16 mouse cellular contexts compared by ENCODE assay signal in the genomic region with DNA sequence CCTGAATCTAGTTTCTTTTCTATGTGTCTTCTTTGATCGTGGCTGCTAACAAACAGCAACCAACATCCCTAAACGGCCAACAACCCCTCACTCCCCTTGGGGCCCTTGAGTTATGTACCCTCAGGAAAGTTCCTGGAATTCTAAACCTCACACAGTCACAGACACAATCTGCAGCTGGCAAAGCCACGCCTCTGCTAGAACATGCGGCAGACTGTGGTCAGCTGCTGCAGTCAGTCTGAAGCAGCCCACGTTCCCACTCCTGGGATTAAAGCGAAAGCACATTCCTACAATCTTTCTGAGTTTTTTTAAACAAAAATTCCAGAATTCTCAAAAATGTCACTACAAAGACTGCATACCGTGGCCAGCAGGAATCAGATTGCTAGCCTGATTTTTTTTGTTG. TPM values are rescaled to one million over a fixed set of nuclear protein-coding genes. Genes with fewer than 3 reads are reported as not detected.
A peak's percentile ranks its signal among the peaks of the same experiment; 100 is the strongest.
DNase-seq lines count a peak whose midpoint lies in the region; ATAC-seq and TF ChIP-seq lines count a peak whose summit lies in the region.
"Had no signal": no experiment of that assay in that cellular context is flagged by ENCODE, and none has a peak within 500 bp of the region (broad histone marks: within the 10 kb centered on the region; RNA-seq: fewer than 3 reads in every experiment).

No protein-coding gene starts in this region.

- no peak overlapping the region for H3K4me2 ChIP-seq in stomach, postnatal 0 days (replicated peaks; ENCODE audit: low read depth)
- no peak overlapping the region for H3K4me2 ChIP-seq in midbrain, postnatal 0 days (ENCODE audit: low read depth, low read length, poor library complexity, severe bottlenecking)
- H3K4me2 ChIP-seq: liver, embryonic 11.5 days; midbrain, embryonic 13.5 days; stomach, embryonic 15.5 days had no signal

- peak; percentile 3 for DNase-seq in adrenal gland, postnatal 14 days
- DNase-seq in adrenal gland, postnatal 4 days (ENCODE audit: low spot score in 2 of 2) = no peak
- peak; percentile 23 to 27 for DNase-seq in heart, postnatal 14 days
- no peak for DNase-seq in heart, postnatal 25 days (ENCODE audit: low spot score)
- DNase-seq in lung, postnatal 36 days = peak; percentile 23
- DNase-seq in lung, postnatal 25 days (ENCODE audit: low spot score) = no peak
- DNase-seq in stomach, postnatal 0 days (ENCODE audit: low spot score) = no peak
- DNase-seq in midbrain, postnatal 0 days (ENCODE audit: low spot score) = no peak
- DNase-seq: cerebellum, adult 2 months; embryo, embryonic 11 days; thymus, postnatal 36 days had no signal

- H3K9me3 ChIP-seq in stomach, postnatal 0 days (ENCODE audit: control insufficient read depth, low read length) = no peaks in the 10 kb centered on the region
- H3K9me3 ChIP-seq in midbrain, postnatal 0 days (ENCODE audit: low read length) = no peaks in the 10 kb centered on the region
- H3K9me3 ChIP-seq: forebrain, embryonic 10.5 days; midbrain, embryonic 13.5 days; stomach, embryonic 15.5 days had no signal

- no peaks in the 10 kb centered on the region for H3K4me1 ChIP-seq in stomach, postnatal 0 days (replicated peaks; ENCODE audit: control insufficient read depth, insufficient read depth)
- H3K4me1 ChIP-seq in midbrain, postnatal 0 days (ENCODE audit: insufficient read depth, low read length) = no peaks in the 10 kb centered on the region
- H3K4me1 ChIP-seq: forebrain, embryonic 10.5 days; midbrain, embryonic 13.5 days; stomach, embryonic 15.5 days had no signal

- WGBS in stomach, postnatal 0 days = 57% methylated on average over 7 of the region's 7 CpGs
- WGBS in midbrain, postnatal 0 days = 88% methylated on average over 7 of the region's 7 CpGs

- intact Hi-C loops in heart, postnatal 14 days (cut with DNase I) = no loop called here
- intact Hi-C loops in heart, postnatal 25 days (cut with DNase I) = no loop called here

- H3K9ac ChIP-seq in stomach, postnatal 0 days (ENCODE audit: low read length) = no peak overlapping the region
- H3K9ac ChIP-seq in midbrain, postnatal 0 days (replicated peaks; ENCODE audit: low read length, poor library complexity, severe bottlenecking) = no peak overlapping the region
- H3K9ac ChIP-seq: midbrain, embryonic 13.5 days; stomach, embryonic 15.5 days had no signal

- no peak overlapping the region for H3K27ac ChIP-seq in stomach, postnatal 0 days (replicated peaks)
- no peak overlapping the region for H3K27ac ChIP-seq in midbrain, postnatal 0 days (ENCODE audit: low read depth, low read length)
- H3K27ac ChIP-seq: forebrain, embryonic 10.5 days; midbrain, embryonic 13.5 days; stomach, embryonic 15.5 days had no signal

- H3K4me3 ChIP-seq in stomach, postnatal 0 days (ENCODE audit: low read depth, low read length) = no peak overlapping the region
- no peak overlapping the region for H3K4me3 ChIP-seq in midbrain, postnatal 0 days (ENCODE audit: low read depth, low read length)
- H3K4me3 ChIP-seq: forebrain, embryonic 10.5 days; midbrain, embryonic 13.5 days; stomach, embryonic 15.5 days had no signal

- no peaks in the 10 kb centered on the region for H3K27me3 ChIP-seq in stomach, postnatal 0 days (ENCODE audit: control insufficient read depth, insufficient read depth, low read length)
- no peaks in the 10 kb centered on the region for H3K27me3 ChIP-seq in midbrain, postnatal 0 days (ENCODE audit: insufficient read depth, low read length)
- H3K27me3 ChIP-seq: midbrain, embryonic 13.5 days; Patski; stomach, embryonic 15.5 days had no signal

- TF ChIP-seq CTCF in stomach, postnatal 0 days (IDR thresholded peaks at IDR 0.05; ENCODE audit: low read depth) = no peak
- TF ChIP-seq CTCF in midbrain, postnatal 0 days (IDR thresholded peaks at IDR 0.05) = no peak

- ATAC-seq in stomach, postnatal 0 days (ENCODE audit: low FRiP score, low TSS enrichment) = peak; percentile 62; the same call in 1 of the 2 replicates
- ATAC-seq in midbrain, postnatal 0 days (ENCODE audit: low FRiP score) = no peak
- ATAC-seq: midbrain, embryonic 13.5 days; Patski had no signal

- peaks cover 25% of the 10 kb centered on the region for H3K36me3 ChIP-seq in stomach, postnatal 0 days (ENCODE audit: control insufficient read depth, insufficient read depth, low read length)
- H3K36me3 ChIP-seq in midbrain, postnatal 0 days (ENCODE audit: insufficient read depth, low read length) = peaks cover 45% of the 10 kb centered on the region

- no peak for TF ChIP-seq EP300 in stomach, postnatal 0 days (optimal IDR thresholded peaks at IDR 0.05)

RNA-seq across cellular contexts. Expression of a gene that starts 7.0 kb away (rescaled TPM):
- total RNA-seq in adrenal gland, postnatal 14 days (2021) = 135 and 141 TPM in 2 replicates
- 100 to 1,000 TPM; 168 to 170 TPM for total RNA-seq in adrenal gland, postnatal 4 days (2021)
- 100 to 1,000 TPM; 122 to 124 TPM for total RNA-seq in heart, postnatal 14 days (2021)
- total RNA-seq in heart, postnatal 25 days (2021) = 100 to 1,000 TPM; 120 to 122 TPM
- 82.9 and 92.0 TPM in 2 replicates for polyA plus RNA-seq in stomach, postnatal 0 days (2015; fragmentation: Nextera tagmentation; extraction: Ambion mirVana)
- 154 and 200 TPM in 2 replicates for total RNA-seq in midbrain, postnatal 0 days (2014; rRNA removed)
- 140 and 146 TPM in 2 replicates for polyA plus RNA-seq in midbrain, postnatal 0 days (2015; fragmentation: Nextera tagmentation; extraction: Ambion mirVana)

RNA-seq across cellular contexts. Expression of a gene that starts 14.3 kb away (rescaled TPM):
- 118 and 125 TPM in 2 replicates for total RNA-seq in adrenal gland, postnatal 14 days (2021)
- 100 to 1,000 TPM; 177 to 181 TPM for total RNA-seq in adrenal gland, postnatal 4 days (2021)
- 100 to 1,000 TPM; 117 to 122 TPM for total RNA-seq in heart, postnatal 14 days (2021)
- 100 to 1,000 TPM; 109 to 114 TPM for total RNA-seq in heart, postnatal 25 days (2021)
- polyA plus RNA-seq in stomach, postnatal 0 days (2015; fragmentation: Nextera tagmentation; extraction: Ambion mirVana) = 57.0 and 59.8 TPM in 2 replicates
- 64.6 and 72.8 TPM in 2 replicates for total RNA-seq in midbrain, postnatal 0 days (2014; rRNA removed)
- 66.8 and 67.6 TPM in 2 replicates for polyA plus RNA-seq in midbrain, postnatal 0 days (2015; fragmentation: Nextera tagmentation; extraction: Ambion mirVana)

RNA-seq across cellular contexts. Expression of a gene that starts 50.9 kb away (rescaled TPM):
- total RNA-seq in adrenal gland, postnatal 14 days (2021) = 89.8 and 101 TPM in 2 replicates
- 100 to 1,000 TPM; 148 to 154 TPM for total RNA-seq in adrenal gland, postnatal 4 days (2021)
- 10 to 100 TPM; 54.9 to 59.5 TPM for total RNA-seq in heart, postnatal 14 days (2021)
- 10 to 100 TPM; 42.8 to 44.4 TPM for total RNA-seq in heart, postnatal 25 days (2021)
- polyA plus RNA-seq in stomach, postnatal 0 days (2015; fragmentation: Nextera tagmentation; extraction: Ambion mirVana) = 79.3 and 84.2 TPM in 2 replicates
- 70.3 and 78.7 TPM in 2 replicates for total RNA-seq in midbrain, postnatal 0 days (2014; rRNA removed)
- 93.3 and 93.7 TPM in 2 replicates for polyA plus RNA-seq in midbrain, postnatal 0 days (2015; fragmentation: Nextera tagmentation; extraction: Ambion mirVana)

RNA-seq across cellular contexts. Expression of a gene that starts 51.2 kb away (rescaled TPM):
- total RNA-seq in adrenal gland, postnatal 14 days (2021) = 161 TPM in 2 replicates
- 100 to 1,000 TPM; 187 to 205 TPM for total RNA-seq in adrenal gland, postnatal 4 days (2021)
- 100 to 1,000 TPM; 118 to 124 TPM for total RNA-seq in heart, postnatal 14 days (2021)
- total RNA-seq in heart, postnatal 25 days (2021) = 100 to 1,000 TPM; 104 to 113 TPM
- polyA plus RNA-seq in stomach, postnatal 0 days (2015; fragmentation: Nextera tagmentation; extraction: Ambion mirVana) = 89.6 and 90.8 TPM in 2 replicates
- 207 and 225 TPM in 2 replicates for total RNA-seq in midbrain, postnatal 0 days (2014; rRNA removed)
- polyA plus RNA-seq in midbrain, postnatal 0 days (2015; fragmentation: Nextera tagmentation; extraction: Ambion mirVana) = 149 and 155 TPM in 2 replicates

Comparison
In these comparisons a context has a peak if more than half of its experiments do, and no peak if none do; other contexts are left out.
1. DNase-seq: peak in adrenal gland, postnatal 14 days (single experiment), heart, postnatal 14 days (2 of 2) and lung, postnatal 36 days (single experiment); none in adrenal gland, postnatal 4 days (0 of 2), heart, postnatal 25 days (single experiment), lung, postnatal 25 days (single experiment), stomach, postnatal 0 days (single experiment) and midbrain, postnatal 0 days (single experiment).